Mouse (Mus musculus): Measurements from ENCODE around the gene Mageb5. TPM values are rescaled to one million over a fixed set of nuclear protein-coding genes. Genes with fewer than 3 reads are reported as not detected.
"Not testable (repeated sequence)": the region's sequence is repeated elsewhere in the genome, so short reads cannot be mapped to it uniquely, and the experiment has no call there.

Gene Mageb5
- not detected in 2 replicates for polyA plus RNA-seq (2015; fragmentation: Nextera tagmentation; extraction: Ambion mirVana)

DNA sequence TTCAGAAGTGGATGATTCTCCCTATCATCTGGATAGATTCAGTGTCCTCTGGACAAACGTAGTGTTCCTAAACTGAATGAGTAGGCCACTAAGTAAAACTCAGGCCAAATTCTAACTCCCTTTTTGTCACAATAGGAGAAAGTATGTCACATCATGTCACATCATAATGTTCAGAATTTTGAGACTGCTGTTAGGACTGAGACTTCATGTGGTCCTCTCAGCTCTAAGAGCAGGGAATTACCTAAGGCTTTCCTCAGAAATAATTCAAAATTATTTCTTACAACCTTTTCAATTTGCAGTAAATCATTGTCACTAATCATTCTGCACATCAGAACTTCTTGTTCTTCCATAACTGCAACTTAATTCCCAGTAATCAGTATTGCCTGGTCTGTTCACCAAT is at the start of gene Mageb5:
Mageb5 (minus strand) TSS at position 101 of the 400 bp plus-strand sequence.
- WGBS = 78% methylated on average over 1 of the region's 1 CpGs
- H3K4me1 ChIP-seq = not testable (repeated sequence)

DNA sequence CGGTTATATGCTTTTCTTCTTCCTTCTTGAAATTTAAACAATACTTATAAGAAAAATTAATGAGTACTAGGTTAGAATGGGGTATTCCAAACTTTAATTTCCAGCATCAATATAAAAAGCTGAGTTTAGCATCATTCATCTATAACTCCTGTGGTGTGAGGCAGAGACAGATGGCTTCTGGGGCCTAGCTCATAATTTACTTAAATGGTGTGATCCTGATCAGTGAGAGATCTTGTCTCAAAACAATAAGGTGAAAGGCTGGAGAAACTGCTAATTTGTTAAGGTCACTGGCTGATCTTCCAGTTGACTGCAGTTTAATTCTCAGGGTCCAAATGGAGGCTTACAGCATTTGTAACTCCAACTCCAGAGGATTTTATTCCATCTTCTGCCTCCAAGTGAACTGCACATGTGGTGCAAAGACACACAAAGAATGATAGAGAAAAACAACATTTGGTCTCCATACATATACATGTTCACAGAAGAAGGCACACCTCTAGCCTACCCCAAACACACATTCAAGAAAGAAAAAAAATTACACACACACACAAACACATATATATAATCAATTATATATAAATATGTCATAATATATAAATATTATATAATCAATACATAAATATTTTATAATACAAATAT is 23.1 kb downstream of the Mageb5 start:
- H3K4me2 ChIP-seq; H3K4me3 ChIP-seq (replicated peaks); H3K27ac ChIP-seq; H3K4me1 ChIP-seq; H3K9me3 ChIP-seq (replicated peaks); H3K36me3 ChIP-seq; ATAC-seq (replicated peaks; ENCODE audit: low FRiP score); H3K27me3 ChIP-seq; H3K9ac ChIP-seq: not testable (repeated sequence)
- WGBS = no CpG with 5 or more reads among the region's 1 CpGs

More for the DNA sequence above, at the start of gene Mageb5:
- not testable (repeated sequence) for H3K27ac ChIP-seq; H3K9ac ChIP-seq; H3K9me3 ChIP-seq (replicated peaks); H3K4me2 ChIP-seq; H3K27me3 ChIP-seq; H3K36me3 ChIP-seq; H3K4me3 ChIP-seq (replicated peaks); ATAC-seq (replicated peaks; ENCODE audit: low FRiP score)

Other genes starting within 250 kb of the Mageb5 start
- not detected in 2 replicates for gene 1700084M14Rik, start 207.1 kb downstream of the Mageb5 start, polyA plus RNA-seq (2015; fragmentation: Nextera tagmentation; extraction: Ambion mirVana)
- not detected in 2 replicates for gene Gm14781, start 150.8 kb downstream of the Mageb5 start, polyA plus RNA-seq (2015; fragmentation: Nextera tagmentation; extraction: Ambion mirVana)
- gene Mageb1, start 233.3 kb upstream of the Mageb5 start, polyA plus RNA-seq (2015; fragmentation: Nextera tagmentation; extraction: Ambion mirVana) = not detected in 2 replicates

Measured in kidney, embryonic 15.5 days (tissue).